Mouse (Mus musculus): ENCODE results near the gene Dph1.

The Dph1 gene

DNA sequence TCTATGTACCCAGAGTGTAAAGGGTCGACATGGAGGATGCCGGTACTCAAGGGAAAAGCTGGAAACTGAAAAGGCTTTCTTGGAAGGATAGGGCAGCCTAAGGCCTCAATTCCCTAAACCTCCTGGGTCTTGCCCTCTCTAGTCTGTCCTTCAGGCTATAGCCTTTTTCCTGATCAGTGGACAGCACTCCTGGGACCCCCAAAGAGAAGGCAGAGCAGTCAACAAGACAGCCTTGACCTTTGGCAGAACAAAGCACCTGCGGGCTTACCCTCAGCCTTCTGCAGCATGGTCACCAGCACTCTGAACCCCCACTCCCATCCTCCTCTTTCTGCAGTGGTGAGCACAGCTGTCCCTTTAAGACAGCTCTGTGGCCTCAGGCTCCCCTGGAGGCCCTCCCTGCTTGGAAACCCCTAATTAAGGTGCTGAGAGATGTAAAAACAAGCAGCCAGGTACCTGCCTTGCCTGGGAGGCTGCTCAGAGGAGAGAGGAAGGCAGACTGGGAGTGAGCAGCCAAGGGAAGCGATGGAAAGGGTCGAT, at the start of gene Dph1:
Gene Dph1 (minus strand): TSS at position 337 of the 537 bp plus-strand sequence.
- no peak for DNase-seq

DNA sequence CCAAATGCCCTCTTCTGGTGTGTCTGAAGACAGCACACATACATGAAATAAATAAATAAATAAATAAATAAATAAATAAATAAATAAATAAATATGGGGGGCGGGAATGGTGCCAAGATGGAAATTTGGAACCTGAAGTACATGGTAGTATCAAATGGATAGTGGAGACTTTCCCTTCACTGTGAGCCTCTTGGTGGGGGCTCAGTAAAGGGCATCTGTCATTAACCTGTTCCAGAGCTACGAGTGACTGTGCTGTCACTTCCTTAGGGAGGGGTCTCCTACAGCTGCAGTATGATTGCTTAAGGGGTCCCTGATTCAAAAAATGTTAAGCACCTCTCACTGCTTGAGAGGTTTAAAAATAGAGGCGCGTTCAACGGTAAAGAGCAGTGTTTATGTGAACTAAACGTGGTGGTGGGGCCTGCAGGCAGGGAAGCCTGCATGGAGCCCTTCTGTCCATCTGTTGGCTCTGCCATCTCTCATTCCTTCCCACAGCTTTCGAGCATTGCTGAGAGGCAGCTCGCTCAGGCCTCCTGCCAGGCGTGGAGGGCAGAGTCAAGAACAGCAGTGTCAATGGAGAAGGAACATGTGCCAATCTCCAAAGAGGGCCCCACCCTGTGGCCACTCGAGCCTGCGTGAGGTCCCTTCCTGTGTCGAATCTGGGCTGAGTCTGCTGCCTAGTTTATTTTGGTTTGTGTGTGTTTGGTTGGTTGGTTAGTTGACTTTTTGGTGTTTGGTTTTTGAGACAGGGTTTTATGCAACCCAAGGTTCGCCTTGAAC, 49.3 kb upstream of the Dph1 start:
- DNase-seq = no peak

- DNase-seq = peak; percentile 54
Measured at GRCm38 (mm10) chr11:75234745-75235144, 43.7 kb upstream of the Dph1 start.

DNA sequence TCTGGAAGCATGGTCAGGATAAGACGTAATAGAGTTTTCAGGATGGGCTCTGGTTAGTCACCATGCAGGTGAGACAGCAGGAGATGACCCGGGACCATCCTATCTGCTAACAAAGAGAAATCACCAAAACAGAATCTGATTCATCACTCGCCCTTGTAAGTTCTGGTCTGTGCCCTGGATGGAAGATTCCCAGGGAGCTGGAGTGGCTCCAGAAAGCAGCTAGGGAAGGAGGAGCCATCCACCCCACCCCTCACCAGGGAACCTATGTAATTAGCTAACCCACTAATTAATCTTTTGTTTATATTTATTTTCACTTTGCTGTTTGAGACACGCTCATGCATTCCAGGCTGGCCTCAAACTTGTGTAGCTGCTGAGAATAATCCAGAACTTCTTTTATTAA, 41.4 kb upstream of the Dph1 start:
- DNase-seq = no peak

GRCm38 (mm10) chr11:75231756-75232155, 40.7 kb upstream of the Dph1 start:
- DNase-seq = peak; percentile 67

DNA sequence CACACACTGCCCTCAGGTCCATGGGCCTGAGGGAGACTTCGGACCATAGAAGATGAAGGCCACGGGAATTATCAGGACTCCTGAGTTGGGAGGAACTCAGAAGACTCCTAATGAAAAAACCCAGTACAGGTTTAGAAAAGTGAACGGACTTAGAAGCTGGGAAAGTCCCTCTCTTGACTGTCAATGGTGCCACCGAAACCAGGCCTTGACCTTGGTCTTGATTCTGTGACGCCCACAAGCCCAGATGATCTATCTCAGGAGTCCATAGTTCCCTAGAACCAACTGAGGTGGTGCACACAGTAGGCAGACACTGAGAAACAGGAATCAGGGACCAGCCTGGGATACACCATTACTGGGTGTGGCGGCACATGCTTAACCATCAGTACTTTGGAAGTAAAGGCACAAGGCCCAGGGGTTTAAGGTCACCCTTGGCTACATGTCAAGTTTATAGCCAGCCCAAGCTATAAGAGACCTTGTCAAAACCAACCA, 39.3 kb upstream of the Dph1 start:
- DNase-seq = no peak

DNA sequence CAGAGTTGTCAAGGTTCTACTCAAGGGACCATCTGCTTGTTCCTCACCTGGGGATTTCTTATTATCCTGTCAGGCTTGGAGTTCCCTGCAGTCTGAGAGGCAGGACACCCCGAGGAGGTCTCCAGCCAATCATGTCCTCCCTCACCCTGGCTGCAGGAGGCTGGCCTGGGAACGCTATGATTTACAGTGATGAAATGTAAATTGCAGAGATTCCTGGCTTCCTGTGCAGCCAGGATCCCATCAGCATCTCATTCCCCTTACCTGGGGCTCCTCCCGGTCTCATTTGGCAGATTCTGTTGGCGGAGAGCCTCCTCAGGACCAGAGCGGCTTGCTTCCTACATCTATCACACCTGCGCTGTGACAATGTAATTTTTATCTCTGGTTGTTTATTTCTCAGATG, 38.2 kb upstream of the Dph1 start:
- DNase-seq = no peak

GRCm38 (mm10) chr11:75227632-75228031, 36.6 kb upstream of the Dph1 start:
- no peak for DNase-seq

DNA sequence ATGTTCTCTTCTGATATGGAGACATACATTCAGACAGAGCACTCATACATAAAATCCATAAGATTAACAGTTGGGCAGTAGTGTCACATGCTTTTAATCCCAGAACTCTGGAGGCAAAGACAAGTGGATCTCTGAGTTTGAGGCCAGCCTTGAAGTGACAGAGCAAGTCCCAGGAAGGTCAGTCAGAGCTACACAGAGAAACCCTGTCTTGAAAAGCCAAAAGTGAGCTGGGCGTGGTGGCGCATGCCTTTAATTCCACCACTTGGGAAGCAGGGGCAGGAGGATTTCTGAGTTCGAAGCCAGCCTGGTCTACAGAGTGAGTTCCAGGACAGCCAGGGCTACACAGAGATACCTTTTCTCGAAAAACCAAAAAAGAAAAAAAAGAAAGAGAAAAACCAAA, 33.8 kb upstream of the Dph1 start:
- DNase-seq = no peak

DNA sequence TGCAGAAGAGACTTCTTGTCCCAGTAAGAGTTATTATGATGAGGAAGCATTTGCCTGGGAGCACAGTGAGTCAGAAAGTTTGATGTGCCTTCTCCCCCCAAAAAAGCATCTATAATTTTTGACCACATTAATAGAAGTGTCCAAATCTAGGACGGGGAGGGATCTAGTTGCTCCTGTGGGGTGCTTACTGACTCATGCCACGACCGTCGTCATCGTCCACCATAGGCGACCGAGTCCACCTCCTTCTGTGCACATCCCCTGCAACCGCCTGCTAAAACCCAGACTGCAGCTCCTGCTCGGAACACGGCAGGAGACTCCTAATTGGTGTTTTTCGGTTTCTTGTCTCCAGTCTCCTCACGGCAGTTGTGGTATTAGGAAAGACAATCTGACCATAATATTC, 33.0 kb upstream of the Dph1 start:
- DNase-seq = no peak

- DNase-seq = no peak
Measured at GRCm38 (mm10) chr11:75220517-75221145, 29.6 kb upstream of the Dph1 start.

GRCm38 (mm10) chr11:75220115-75220514, 29.1 kb upstream of the Dph1 start:
- peak; percentile 70 for DNase-seq

DNA sequence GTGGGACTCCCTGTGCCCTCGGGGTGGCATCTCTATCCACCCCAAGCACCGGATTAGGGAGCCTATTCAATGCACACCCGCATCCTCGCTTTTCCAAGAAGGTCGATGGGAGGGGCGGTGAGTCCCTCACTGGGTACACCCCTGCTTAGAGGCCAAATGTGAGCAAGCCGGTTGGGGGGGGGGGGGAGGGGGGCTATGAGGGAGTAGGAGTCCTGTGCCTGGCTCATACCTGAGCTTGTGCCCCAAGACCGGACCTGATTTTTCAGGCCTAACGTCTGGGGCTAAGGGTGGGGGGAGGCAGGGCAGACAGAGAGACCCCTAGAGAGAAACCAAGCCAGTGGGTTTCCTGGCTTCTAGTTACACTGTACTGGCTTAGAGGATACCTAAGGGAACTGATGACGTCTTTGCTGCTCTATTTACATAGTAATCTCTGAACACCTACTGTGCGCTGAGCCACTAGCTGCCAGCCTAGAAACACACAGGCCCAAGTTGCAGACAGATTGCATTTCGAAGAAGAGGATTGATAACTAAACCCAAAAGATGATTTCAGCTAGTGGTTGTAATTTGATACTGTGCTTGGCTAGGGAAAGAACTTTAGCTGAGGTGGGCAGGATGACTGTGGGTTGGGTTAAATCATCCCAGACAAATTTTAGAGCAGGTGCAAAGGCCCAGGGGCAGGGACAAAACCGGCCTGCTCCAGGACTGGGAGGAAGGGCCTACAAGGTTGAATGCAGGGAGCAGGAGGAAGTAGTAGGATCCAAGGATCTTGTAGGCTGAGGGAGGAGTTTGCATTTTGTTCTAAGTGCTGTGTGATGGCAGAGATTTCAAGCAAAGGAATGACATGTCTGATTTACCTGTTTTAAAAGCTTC, 23.3 kb upstream of the Dph1 start:
- DNase-seq = no peak

DNA sequence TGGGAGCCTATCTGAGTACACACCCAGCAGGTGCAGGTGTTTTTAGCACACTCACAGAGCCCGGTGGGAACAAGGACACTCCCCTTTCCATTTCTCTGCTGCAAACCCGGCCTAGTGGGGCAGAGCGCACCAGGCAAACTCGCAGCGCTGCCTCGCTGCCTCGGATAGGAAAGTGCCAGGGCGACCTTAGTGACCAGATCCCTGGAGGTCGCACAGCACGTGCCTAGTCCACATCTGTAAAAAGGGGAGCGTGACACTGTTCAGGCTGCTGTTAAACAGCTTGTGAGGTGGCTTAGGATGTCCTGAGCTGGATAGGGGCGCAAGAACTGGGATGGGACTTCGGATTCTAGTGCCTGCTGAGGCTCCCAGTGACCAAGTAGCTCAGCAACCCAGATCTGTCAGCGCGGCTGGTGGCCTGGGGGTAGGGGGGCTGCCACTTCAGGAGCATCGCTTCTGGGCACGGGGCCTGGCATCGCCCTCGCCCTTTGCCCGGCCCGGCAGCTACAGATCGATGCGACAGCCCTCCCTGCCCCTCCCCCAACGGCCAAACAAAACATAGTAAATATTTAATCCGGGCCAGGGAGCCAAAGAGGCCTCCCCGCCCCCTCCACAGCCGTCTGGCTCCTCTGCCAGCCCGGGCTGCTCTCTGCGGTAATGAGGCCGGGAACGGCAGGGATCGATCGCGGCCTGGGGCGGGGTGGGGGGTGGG, 22.5 kb upstream of the Dph1 start:
- DNase-seq = peak; percentile 41

DNA sequence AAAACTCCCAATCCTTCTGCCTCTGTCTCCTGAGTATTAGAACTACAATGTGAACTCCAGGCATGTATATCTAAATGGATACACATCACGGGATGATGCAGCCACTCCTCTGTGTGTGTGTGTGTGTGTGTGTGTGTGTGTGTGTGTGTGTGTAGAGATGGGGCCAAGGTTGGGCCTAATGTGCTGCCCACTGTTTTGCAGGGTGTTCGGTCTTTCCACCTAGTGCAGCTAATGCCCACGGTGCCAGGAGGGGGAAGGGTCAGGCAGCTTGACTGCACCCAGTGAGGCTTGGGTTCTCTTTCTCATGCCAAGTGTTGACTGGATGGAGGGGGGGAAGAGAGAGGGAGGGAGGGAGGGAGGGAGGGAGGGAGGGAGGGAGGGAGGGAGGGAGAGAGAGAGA, 21.8 kb upstream of the Dph1 start:
- no peak for DNase-seq

DNA sequence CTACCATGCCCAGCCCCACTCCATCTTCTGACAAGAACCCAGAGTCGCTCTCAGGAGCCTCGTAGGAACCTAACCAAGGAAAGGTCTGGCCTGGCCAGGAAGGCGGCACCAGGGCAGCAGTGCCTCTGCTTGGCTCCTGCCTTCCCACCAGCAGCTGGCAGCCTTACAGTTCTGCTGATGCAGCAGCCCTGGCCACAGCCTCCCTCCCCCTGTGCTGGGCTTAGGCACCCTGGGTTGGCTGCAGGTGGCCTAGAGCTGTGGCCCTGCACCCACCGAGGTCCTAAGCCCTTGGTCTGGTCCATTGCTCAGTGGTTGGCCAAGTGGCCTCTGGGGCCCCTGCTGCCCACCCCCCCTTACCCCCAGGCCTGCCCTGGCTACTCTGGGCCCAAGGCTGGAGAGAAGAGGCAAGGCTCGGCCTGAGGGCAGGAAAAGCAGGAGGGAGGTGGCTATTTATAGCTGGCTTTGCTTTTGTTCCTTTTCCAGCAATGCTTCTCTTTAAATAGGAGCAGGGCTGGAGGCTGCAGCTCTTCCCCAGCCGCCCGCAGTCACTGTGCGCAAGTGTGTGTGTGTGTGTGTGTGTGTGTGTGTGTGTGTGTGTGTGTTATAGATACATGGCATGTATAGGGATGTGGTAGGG, 21.1 kb upstream of the Dph1 start:
- peak; percentile 57 for DNase-seq

DNA sequence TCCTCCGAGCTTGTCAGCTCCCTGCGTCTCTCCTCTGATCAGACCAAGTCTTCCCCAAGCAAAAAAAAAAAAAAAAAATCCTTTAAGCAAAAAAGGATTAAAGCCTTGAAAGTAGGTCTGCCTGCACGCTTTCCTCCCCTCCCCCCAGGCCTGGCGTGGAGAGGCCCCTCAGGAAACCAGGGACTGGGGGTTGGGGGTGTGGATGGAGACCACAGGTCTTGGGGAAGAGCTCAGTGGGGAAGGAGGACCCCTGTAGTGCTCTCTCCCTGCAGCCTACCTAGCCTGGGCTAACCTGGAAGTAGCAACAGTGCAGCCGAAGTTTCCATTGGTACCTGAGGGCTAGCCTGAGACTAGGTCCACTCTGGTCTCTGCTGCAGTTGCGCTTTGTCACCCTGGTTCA, 19.7 kb upstream of the Dph1 start:
- DNase-seq = no peak

GRCm38 (mm10) chr11:75210093-75210492, 19.1 kb upstream of the Dph1 start:
- no peak for DNase-seq

GRCm38 (mm10) chr11:75209363-75209762, 18.3 kb upstream of the Dph1 start:
- no peak for DNase-seq

GRCm38 (mm10) chr11:75206347-75206746, 15.3 kb upstream of the Dph1 start:
- DNase-seq = no peak

DNA sequence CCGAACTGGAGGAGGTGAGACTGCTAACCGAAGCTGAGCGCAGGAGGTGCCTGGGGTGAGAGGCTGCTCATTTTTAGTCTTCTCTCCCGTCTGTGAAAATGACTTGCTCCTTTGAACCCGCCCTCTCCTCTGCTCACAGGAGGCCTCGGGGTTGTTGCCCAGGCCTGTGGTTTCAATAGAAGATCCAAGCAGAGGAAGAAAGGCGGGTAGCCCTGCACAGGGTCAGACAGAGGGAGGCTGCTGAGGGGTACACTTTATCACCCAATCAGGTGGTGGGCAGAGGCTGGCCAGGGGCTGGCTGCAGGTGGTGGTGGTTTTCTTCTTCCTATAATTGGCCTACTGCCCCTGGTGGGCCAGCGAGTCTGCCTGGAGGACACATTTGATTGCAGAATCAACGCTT, 13.4 kb upstream of the Dph1 start:
- DNase-seq = no peak

DNA sequence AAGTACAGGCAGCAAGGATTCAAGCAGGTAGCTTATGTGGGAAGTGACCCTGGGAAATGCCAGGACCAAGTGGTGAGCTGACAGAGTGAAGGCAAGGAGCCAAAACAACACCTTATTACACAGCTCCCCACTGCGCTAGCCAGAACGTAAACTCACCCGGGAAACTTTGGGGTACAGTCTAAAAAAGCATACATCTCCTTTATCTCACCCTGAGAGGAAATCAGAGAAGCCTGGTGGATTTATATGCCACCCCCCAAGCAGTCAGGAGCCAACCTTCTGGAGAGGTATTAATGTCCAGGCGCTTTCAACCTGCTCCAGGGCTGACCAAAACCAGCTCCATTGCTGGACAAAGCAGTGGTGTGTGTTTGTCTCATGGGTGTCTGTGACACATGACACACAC, 12.9 kb upstream of the Dph1 start:
- no peak for DNase-seq

Measured in right cerebral cortex, postnatal 14 days (tissue).